In the genomic region with DNA sequence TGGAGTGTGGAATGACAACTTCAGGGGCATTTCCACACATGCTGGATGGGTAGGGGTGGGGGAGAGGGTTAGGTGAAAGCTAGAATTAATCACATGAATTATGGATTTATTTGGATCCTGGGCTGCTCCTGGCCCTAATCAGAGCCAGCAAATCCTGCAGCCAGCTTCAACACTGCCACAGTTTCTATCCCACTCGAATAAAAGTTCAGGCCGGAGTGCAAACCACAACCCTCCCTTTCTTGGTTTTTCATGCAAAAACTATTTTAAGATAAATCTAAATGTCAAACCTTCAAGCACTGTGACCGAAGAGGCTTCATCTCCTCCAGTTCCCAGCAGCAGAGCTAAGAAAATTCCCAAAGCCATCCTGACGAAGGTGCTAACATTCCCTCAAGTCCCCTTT, we compare ENCODE assay signal across 12 mouse cellular contexts. TPM values are rescaled to one million over a fixed set of nuclear protein-coding genes. Genes with fewer than 3 reads are reported as not detected.
A peak's percentile ranks its signal among the peaks of the same experiment; 100 is the strongest.
DNase-seq lines count a peak whose midpoint lies in the region; ATAC-seq and TF ChIP-seq lines count a peak whose summit lies in the region.
"Had no signal": no experiment of that assay in that cellular context is flagged by ENCODE, and none has a peak within 500 bp of the region (broad histone marks: within the 10 kb centered on the region; RNA-seq: fewer than 3 reads in every experiment).

No protein-coding gene starts in this region.

- no peaks in the 10 kb centered on the region for H3K36me3 ChIP-seq in heart, embryonic 12.5 days
- H3K36me3 ChIP-seq in liver, embryonic 13.5 days = no peaks in the 10 kb centered on the region
- no peaks in the 10 kb centered on the region for H3K36me3 ChIP-seq in limb, embryonic 13.5 days
- no peaks in the 10 kb centered on the region for H3K36me3 ChIP-seq in hindbrain, embryonic 11.5 days (ENCODE audit: control insufficient read depth, insufficient read depth, low read length)
- H3K36me3 ChIP-seq: forebrain, embryonic 12.5 days had no signal

- DNase-seq in heart, adult 11 months = peak; percentile 37
- no peak for DNase-seq in liver, embryonic 13.5 days
- DNase-seq in liver = no peak
- DNase-seq in Patski (ENCODE audit: low read depth, low spot score) = peak; percentile 37
- no peak for DNase-seq in cerebellum, postnatal 4 days (ENCODE audit: low spot score in 2 of 2)
- no peak for DNase-seq in hindbrain, embryonic 11.5 days (ENCODE audit: low spot score)
- DNase-seq: cerebellum, adult 9-10 months; spleen, adult 18-20 months had no signal

- in situ Hi-C loops in Patski (cut with MboI; ENCODE audit: low pct_unique_long_range_greater_than_20kb) = no loop called here

- H3K4me3 ChIP-seq in heart, embryonic 12.5 days = no peak overlapping the region
- H3K4me3 ChIP-seq in liver, embryonic 13.5 days (replicated peaks) = no peak overlapping the region
- H3K4me3 ChIP-seq in limb, embryonic 13.5 days = no peak overlapping the region
- H3K4me3 ChIP-seq in hindbrain, embryonic 11.5 days (ENCODE audit: low read depth, low read length) = no peak overlapping the region
- H3K4me3 ChIP-seq: forebrain, embryonic 12.5 days had no signal

- H3K27me3 ChIP-seq in heart, embryonic 12.5 days (replicated peaks) = no peaks in the 10 kb centered on the region
- no peaks in the 10 kb centered on the region for H3K27me3 ChIP-seq in liver, embryonic 13.5 days
- no peaks in the 10 kb centered on the region for H3K27me3 ChIP-seq in Patski
- H3K27me3 ChIP-seq in limb, embryonic 13.5 days = no peaks in the 10 kb centered on the region
- H3K27me3 ChIP-seq in hindbrain, embryonic 11.5 days (ENCODE audit: control insufficient read depth, insufficient read depth, low read length) = no peaks in the 10 kb centered on the region
- H3K27me3 ChIP-seq: forebrain, embryonic 12.5 days had no signal

- H3K4me2 ChIP-seq in heart, embryonic 12.5 days = no peak overlapping the region
- 0 out of 2 replicates have a peak overlapping the region, but pooled peaks have one; percentile 0 for H3K4me2 ChIP-seq in liver, embryonic 13.5 days
- H3K4me2 ChIP-seq in limb, embryonic 13.5 days (replicated peaks) = no peak overlapping the region
- H3K4me2 ChIP-seq in hindbrain, embryonic 11.5 days (replicated peaks; ENCODE audit: low read depth, low read length) = no peak overlapping the region
- H3K4me2 ChIP-seq: forebrain, embryonic 12.5 days had no signal

- ATAC-seq in heart, embryonic 12.5 days (ENCODE audit: insufficient number of reproducible peaks, low FRiP score) = no peak
- ATAC-seq in liver, embryonic 13.5 days (ENCODE audit: low read depth) = no peak
- ATAC-seq in Patski = no peak
- ATAC-seq in limb, embryonic 13.5 days (ENCODE audit: low FRiP score, low read depth) = no peak
- ATAC-seq in hindbrain, embryonic 11.5 days (ENCODE audit: low FRiP score) = no peak

- no peak overlapping the region for H3K9ac ChIP-seq in heart, embryonic 12.5 days
- no peak overlapping the region for H3K9ac ChIP-seq in liver, embryonic 13.5 days
- no peak overlapping the region for H3K9ac ChIP-seq in limb, embryonic 13.5 days
- H3K9ac ChIP-seq in hindbrain, embryonic 11.5 days (ENCODE audit: low read depth, low read length) = no peak overlapping the region
- H3K9ac ChIP-seq: forebrain, embryonic 12.5 days had no signal

- 75% methylated on average over 4 of the region's 4 CpGs for WGBS in heart, embryonic 12.5 days
- 38% methylated on average over 4 of the region's 4 CpGs for WGBS in liver, embryonic 13.5 days (ENCODE audit: insufficient replicate concordance)
- WGBS in limb, embryonic 13.5 days = 60% methylated on average over 4 of the region's 4 CpGs
- WGBS in hindbrain, embryonic 11.5 days = 89% methylated on average over 4 of the region's 4 CpGs

- H3K9me3 ChIP-seq in heart, embryonic 12.5 days (replicated peaks) = no peaks in the 10 kb centered on the region
- no peaks in the 10 kb centered on the region for H3K9me3 ChIP-seq in liver, embryonic 13.5 days (replicated peaks)
- H3K9me3 ChIP-seq in limb, embryonic 13.5 days = no peaks in the 10 kb centered on the region
- no peaks in the 10 kb centered on the region for H3K9me3 ChIP-seq in hindbrain, embryonic 11.5 days (ENCODE audit: control insufficient read depth, low read length)
- H3K9me3 ChIP-seq: forebrain, embryonic 12.5 days had no signal

- H3K27ac ChIP-seq in heart, embryonic 12.5 days (ENCODE audit: poor library complexity, severe bottlenecking) = no peak overlapping the region
- no peak overlapping the region for H3K27ac ChIP-seq in liver, embryonic 13.5 days
- H3K27ac ChIP-seq in limb, embryonic 13.5 days = peak overlapping the region; percentile 44; the same call in 1 of the 2 replicates
- no peak overlapping the region for H3K27ac ChIP-seq in hindbrain, embryonic 11.5 days (ENCODE audit: low read depth, low read length)
- H3K27ac ChIP-seq: forebrain, embryonic 12.5 days; macrophage had no signal

- H3K4me1 ChIP-seq in heart, embryonic 12.5 days (replicated peaks) = peaks cover 10% of the 10 kb centered on the region; the same call in 1 of the 2 replicates
- H3K4me1 ChIP-seq in liver, embryonic 13.5 days (replicated peaks) = peaks cover 20% of the 10 kb centered on the region
- peaks cover 20% of the 10 kb centered on the region for H3K4me1 ChIP-seq in limb, embryonic 13.5 days
- H3K4me1 ChIP-seq in hindbrain, embryonic 11.5 days (replicated peaks; ENCODE audit: control insufficient read depth, insufficient read depth, low read length) = no peaks in the 10 kb centered on the region
- H3K4me1 ChIP-seq: forebrain, embryonic 12.5 days had no signal

- TF ChIP-seq CTCF in Patski (IDR thresholded peaks at IDR 0.05) = no peak

- CTCF ChIA-PET in Patski (lab: Charles Lee) = interaction anchor here (1.5 kb wide), 1 partner anchor 14 kb away, joined by 3 read pairs; no protein-coding TSS in a partner anchor

- POLR2A ChIA-PET in Patski (lab: Charles Lee) = no interaction called here

RNA-seq across cellular contexts. Expression of gene Slc38a2, which starts 28.8 kb away (rescaled TPM):
- polyA plus RNA-seq in heart, embryonic 12.5 days (2016; fragmentation: Nextera tagmentation; extraction: Ambion mirVana) = 154 and 161 TPM in 2 replicates
- polyA plus RNA-seq in liver, embryonic 13.5 days (2015; fragmentation: Nextera tagmentation; extraction: Ambion mirVana) = 33.8 and 45.3 TPM in 2 replicates
- polyA plus RNA-seq in Patski (2021) = 148 TPM
- polyA plus RNA-seq in limb, embryonic 13.5 days (2015; fragmentation: Nextera tagmentation; extraction: Ambion mirVana) = 157 and 165 TPM in 2 replicates
- 209 and 224 TPM in 2 replicates for polyA plus RNA-seq in hindbrain, embryonic 11.5 days (2014; fragmentation: Nextera tagmentation; extraction: Ambion mirVana)

Comparison
In these comparisons a context has a peak if more than half of its experiments do, and no peak if none do; other contexts are left out.
1. DNase-seq: peak in heart, adult 11 months (single experiment) and Patski (single experiment); none in liver, embryonic 13.5 days (single experiment), liver (single experiment), cerebellum, postnatal 4 days (0 of 2) and hindbrain, embryonic 11.5 days (single experiment).